Comparison of ENCODE assay signal across 8 mouse cellular contexts in genomic region chr11:79611011-79611666, GRCm38 (mm10). TPM values are rescaled to one million over a fixed set of nuclear protein-coding genes. Genes with fewer than 3 reads are reported as not detected.
DNase-seq lines count a peak whose midpoint lies in the region; ATAC-seq and TF ChIP-seq lines count a peak whose summit lies in the region.
"Had no signal": no experiment of that assay in that cellular context is flagged by ENCODE, and none has a peak within 500 bp of the region (broad histone marks: within the 10 kb centered on the region; RNA-seq: fewer than 3 reads in every experiment).

No protein-coding gene starts in this region.

- no peak overlapping the region for H3K4me3 ChIP-seq in left cerebral cortex, adult 2 months
- no peak overlapping the region for H3K4me3 ChIP-seq in forebrain, postnatal 0 days (ENCODE audit: low read depth, low read length)
- 0 out of 2 replicates have a peak overlapping the region, but pooled peaks have one; percentile 16 for H3K4me3 ChIP-seq in midbrain, embryonic 10.5 days
- H3K4me3 ChIP-seq: embryonic facial prominence, embryonic 15.5 days had no signal

- peak overlapping the region; percentile 67 for H3K27ac ChIP-seq in left cerebral cortex, adult 2 months
- H3K27ac ChIP-seq in forebrain, postnatal 0 days (ENCODE audit: low read depth, low read length) = 0 out of 2 replicates have a peak overlapping the region, but pooled peaks have one; percentile 29
- peak overlapping the region; percentile 84 for H3K27ac ChIP-seq in midbrain, embryonic 10.5 days (replicated peaks)
- H3K27ac ChIP-seq: embryonic facial prominence, embryonic 15.5 days had no signal

- no peak for DNase-seq in left cerebral cortex, adult 2 months (ENCODE audit: extremely low spot score in 1 of 2, low spot score in 2 of 2)
- no peak for DNase-seq in left cerebral cortex, postnatal 4 days
- peak; percentile 53 to 55 for DNase-seq in cerebellum, postnatal 14 days
- DNase-seq in forebrain, postnatal 0 days = peak; percentile 64
- DNase-seq in midbrain, embryonic 10.5 days (ENCODE audit: low spot score) = peak; percentile 54
- peak; percentile 38 for DNase-seq in thymus, postnatal 10 days (ENCODE audit: low spot score in 2 of 2)
- no peak for DNase-seq in urinary bladder, postnatal 4 days (ENCODE audit: low spot score in 2 of 2)

- H3K36me3 ChIP-seq in forebrain, postnatal 0 days (ENCODE audit: insufficient read depth) = 0 out of 2 replicates have a peak, but pooled peaks cover 4% of the 10 kb centered on the region
- H3K36me3 ChIP-seq in midbrain, embryonic 10.5 days = no peaks in the 10 kb centered on the region
- H3K36me3 ChIP-seq: embryonic facial prominence, embryonic 15.5 days had no signal

- H3K4me1 ChIP-seq in forebrain, postnatal 0 days (ENCODE audit: insufficient read depth) = peaks cover 6% of the 10 kb centered on the region; the same call in 1 of the 2 replicates
- H3K4me1 ChIP-seq in midbrain, embryonic 10.5 days = peaks cover 99% of the 10 kb centered on the region

- ATAC-seq in forebrain, postnatal 0 days = peak; percentile 83

- no peaks in the 10 kb centered on the region for H3K27me3 ChIP-seq in forebrain, postnatal 0 days (ENCODE audit: insufficient read depth, low read length)
- no peaks in the 10 kb centered on the region; the same call in 1 of the 2 replicates for H3K27me3 ChIP-seq in midbrain, embryonic 10.5 days (ENCODE audit: low read depth, poor library complexity, severe bottlenecking)
- H3K27me3 ChIP-seq: embryonic facial prominence, embryonic 15.5 days had no signal

- H3K9me3 ChIP-seq in forebrain, postnatal 0 days (ENCODE audit: low read length) = no peaks in the 10 kb centered on the region
- H3K9me3 ChIP-seq in midbrain, embryonic 10.5 days (replicated peaks) = no peaks in the 10 kb centered on the region
- H3K9me3 ChIP-seq: embryonic facial prominence, embryonic 15.5 days had no signal

- intact Hi-C loops in left cerebral cortex, adult 2 months (cut with DNase I) = no loop called here
- intact Hi-C loops in left cerebral cortex, postnatal 4 days (cut with DNase I) = no loop called here

- 15% methylated on average over 13 of the region's 13 CpGs for WGBS in forebrain, postnatal 0 days
- 13% methylated on average over 13 of the region's 13 CpGs for WGBS in midbrain, embryonic 10.5 days

- no peak for TF ChIP-seq CTCF in left cerebral cortex, adult 2 months (IDR thresholded peaks at IDR 0.05)
- TF ChIP-seq CTCF in forebrain, postnatal 0 days (IDR thresholded peaks at IDR 0.05; ENCODE audit: low read depth) = no peak

- no peak overlapping the region for H3K4me2 ChIP-seq in forebrain, postnatal 0 days (ENCODE audit: low read depth)
- H3K4me2 ChIP-seq: embryonic facial prominence, embryonic 15.5 days had no signal

- 0 out of 2 replicates have a peak overlapping the region, but pooled peaks have one; percentile 28 for H3K9ac ChIP-seq in forebrain, postnatal 0 days
- H3K9ac ChIP-seq: embryonic facial prominence, embryonic 15.5 days had no signal

RNA-seq across cellular contexts. Expression of gene Rab11fip4, which starts 20.1 kb away (rescaled TPM):
- 100 to 1,000 TPM; 246 to 249 TPM for total RNA-seq in left cerebral cortex, adult 2 months (2021)
- total RNA-seq in left cerebral cortex, postnatal 4 days (2021) = 100 to 1,000 TPM; 142 to 144 TPM
- total RNA-seq in forebrain, postnatal 0 days (2014; rRNA removed) = 80.9 and 86.2 TPM in 2 replicates
- 18.7 and 21.7 TPM in 2 replicates for polyA plus RNA-seq in forebrain, postnatal 0 days (2015; fragmentation: Nextera tagmentation; extraction: Ambion mirVana)
- 18.6 and 23.4 TPM in 2 replicates for polyA plus RNA-seq in midbrain, embryonic 10.5 days (2016; fragmentation: Nextera tagmentation; extraction: Ambion mirVana)

Comparison
In these comparisons a context has a peak if more than half of its experiments do, and no peak if none do; other contexts are left out.
1. DNase-seq: peak in cerebellum, postnatal 14 days (2 of 2), forebrain, postnatal 0 days (single experiment), midbrain, embryonic 10.5 days (single experiment) and thymus, postnatal 10 days (2 of 2); none in left cerebral cortex, adult 2 months (0 of 2), left cerebral cortex, postnatal 4 days (single experiment) and urinary bladder, postnatal 4 days (0 of 2).
2. H3K27ac ChIP-seq: peak in every context shown above with its lines; median percentile 84 in midbrain, embryonic 10.5 days; 67 in left cerebral cortex, adult 2 months; 29 in forebrain, postnatal 0 days.